Mouse (Mus musculus): ENCODE data around the gene Sgpl1. TPM values are rescaled to one million over a fixed set of nuclear protein-coding genes. Genes with fewer than 3 reads are reported as not detected.

Sgpl1 gene
- not detected in 2 replicates for polyA plus RNA-seq (2012; ENCODE audit: insufficient read depth, insufficient read length, low replicate concordance, missing spikeins)

DNA sequence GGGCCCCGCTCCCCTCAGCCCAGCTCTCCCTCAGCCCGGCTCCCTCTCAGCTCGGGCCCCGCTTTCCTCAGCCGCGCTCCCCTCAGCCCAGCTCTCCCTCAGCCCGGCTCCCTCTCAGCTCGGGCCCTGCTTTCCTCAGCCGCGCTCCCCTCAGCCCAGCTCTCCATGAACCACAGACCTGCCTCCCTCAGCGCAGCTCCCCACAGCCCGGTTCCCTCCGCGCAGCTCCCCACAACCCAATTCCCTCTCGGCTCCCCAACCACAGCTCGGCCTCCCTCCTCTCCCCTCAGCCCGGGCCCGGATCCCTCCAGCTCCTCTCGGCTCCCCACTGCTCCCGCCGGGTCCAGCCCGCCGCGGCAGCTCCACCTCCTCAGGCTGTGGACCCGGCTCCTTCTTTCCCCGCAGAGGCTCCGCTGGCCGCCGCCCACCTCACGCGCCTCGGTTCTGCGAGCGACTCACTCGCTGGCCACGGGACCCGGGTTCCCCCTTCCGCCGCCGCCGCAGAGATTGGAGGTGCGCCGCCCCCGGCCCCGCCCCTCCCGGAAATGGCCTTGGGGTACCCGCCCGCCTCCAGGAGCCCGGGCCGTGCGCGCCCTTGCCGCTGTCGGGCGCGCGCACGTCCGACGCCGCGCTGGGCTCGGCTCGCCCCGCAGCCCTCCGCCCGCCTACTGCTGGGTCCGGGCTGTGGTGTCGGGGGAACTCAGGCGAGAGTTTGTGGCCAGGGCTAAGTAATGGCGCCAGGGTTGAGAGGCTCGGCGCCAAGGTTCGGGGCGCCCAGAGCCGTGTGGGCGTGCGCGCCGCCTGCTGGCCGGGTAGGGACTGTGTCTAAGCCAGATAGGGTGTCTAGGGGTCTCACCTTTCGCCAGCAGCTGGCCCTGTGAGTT lies at the start of gene Sgpl1:
Gene Sgpl1 (minus strand): TSS at position 547 of the 884 bp plus-strand sequence.
- TF ChIP-seq CTCF (IDR thresholded peaks at IDR 0.05; ENCODE audit: insufficient read depth, low read depth, low read length), result peak; percentile 96
- TF ChIP-seq POLR2A (IDR thresholded peaks at IDR 0.05; ENCODE audit: insufficient read depth, low read depth, low read length), result peak; percentile 94
- peak within 1 kb of the TSS; percentile 77 for H3K4me3 ChIP-seq (ENCODE audit: insufficient read depth, low read depth, low read length)
- WGBS, result under 1% methylated on average over 82 of the region's 82 CpGs
- H3K27ac ChIP-seq (ENCODE audit: insufficient read depth, low read depth, low read length), result peak within 1 kb of the TSS; percentile 74
- no peaks in the 10 kb centered on the region for H3K4me1 ChIP-seq (ENCODE audit: control insufficient read depth, insufficient read depth, low read length)

DNA sequence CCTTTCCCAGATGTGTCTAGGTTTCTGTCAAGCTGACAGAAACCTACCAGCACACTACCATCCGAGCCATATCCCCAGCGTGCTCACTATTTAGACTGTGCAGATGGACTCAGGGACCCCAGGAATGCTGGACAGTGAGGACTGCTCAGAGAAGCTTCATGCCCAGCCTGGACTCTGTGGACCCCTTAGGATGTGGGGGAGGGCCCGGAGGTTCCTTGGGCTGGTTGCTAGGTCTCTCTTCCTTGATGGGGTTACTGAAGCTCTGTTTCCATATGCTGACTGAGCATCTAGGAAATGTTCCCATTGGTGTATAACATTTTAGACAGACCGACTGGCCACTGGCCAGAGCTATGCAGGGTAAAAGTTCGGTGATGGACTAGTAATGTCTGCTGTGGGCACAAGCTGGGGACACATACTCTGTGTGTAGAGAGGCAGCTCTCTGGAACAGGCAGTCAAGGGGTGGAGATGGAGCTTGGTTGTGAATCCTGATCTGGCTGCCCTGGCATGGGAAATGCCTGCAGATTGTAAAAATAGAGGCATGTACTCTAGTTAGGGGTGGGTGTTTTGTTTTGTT lies 48.3 kb upstream of the Sgpl1 start:
- Histone ChIP-seq H3K4me3 (ENCODE audit: insufficient read depth, low read depth, low read length) (no peak overlapping the region), H3K27ac (ENCODE audit: insufficient read depth, low read depth, low read length) (no peak overlapping the region), H3K4me1 (ENCODE audit: control insufficient read depth, insufficient read depth, low read length) (no peaks in the 10 kb centered on the region)
- no peak for TF ChIP-seq CTCF (IDR thresholded peaks at IDR 0.05; ENCODE audit: insufficient read depth, low read depth, low read length)
- 90% methylated on average over 5 of the region's 5 CpGs for WGBS

DNA sequence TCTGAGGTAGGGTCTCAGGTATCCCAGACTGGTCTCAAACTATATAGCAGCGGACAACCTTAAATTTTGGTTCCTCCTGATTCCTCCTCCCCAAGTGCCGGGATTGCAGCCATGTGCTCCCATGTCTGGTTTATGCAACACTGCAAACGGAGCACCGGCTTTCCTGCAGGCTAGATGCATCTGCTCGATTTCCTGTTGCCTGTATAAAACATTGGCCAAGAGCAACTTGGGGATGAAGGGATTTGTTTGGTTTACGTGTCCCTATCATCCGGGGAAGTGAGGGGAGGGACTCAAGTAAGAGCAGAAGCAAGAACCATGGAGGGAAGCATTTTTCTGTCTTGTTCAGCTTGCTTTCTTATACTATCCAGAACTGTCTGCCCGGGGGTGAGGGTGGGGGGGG lies 47.7 kb upstream of the Sgpl1 start:
- Histone ChIP-seq H3K4me3 (ENCODE audit: insufficient read depth, low read depth, low read length) (no peak overlapping the region), H3K4me1 (ENCODE audit: control insufficient read depth, insufficient read depth, low read length) (no peaks in the 10 kb centered on the region), H3K27ac (ENCODE audit: insufficient read depth, low read depth, low read length) (no peak overlapping the region)
- 86% methylated on average over 8 of the region's 8 CpGs for WGBS
- TF ChIP-seq CTCF (IDR thresholded peaks at IDR 0.05; ENCODE audit: insufficient read depth, low read depth, low read length) (no peak), POLR2A (IDR thresholded peaks at IDR 0.05; ENCODE audit: insufficient read depth, low read depth, low read length) (no peak)

DNA sequence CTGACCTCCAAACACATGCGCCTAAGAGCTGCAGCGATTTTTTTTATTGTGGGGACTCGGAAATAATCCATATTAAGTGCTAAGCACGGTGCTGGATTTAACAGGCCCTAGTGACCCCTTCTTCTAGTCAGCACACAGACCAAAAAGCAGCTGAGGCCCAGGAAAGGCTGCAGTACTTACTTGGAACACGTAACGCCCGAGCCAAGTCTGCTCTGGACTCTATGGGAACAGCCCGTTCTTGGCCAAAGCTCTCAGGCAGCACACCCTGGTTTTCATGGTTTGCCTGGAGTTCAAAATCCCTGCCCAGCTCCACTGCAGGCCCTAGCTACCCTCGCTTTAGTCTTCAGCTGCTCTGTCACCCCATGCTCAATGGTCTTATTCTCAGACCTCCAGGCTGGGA lies 47.1 kb upstream of the Sgpl1 start:
- Histone ChIP-seq H3K4me1 (ENCODE audit: control insufficient read depth, insufficient read depth, low read length) (no peaks in the 10 kb centered on the region), H3K27ac (ENCODE audit: insufficient read depth, low read depth, low read length) (no peak overlapping the region), H3K4me3 (ENCODE audit: insufficient read depth, low read depth, low read length) (no peak overlapping the region)
- TF ChIP-seq CTCF (IDR thresholded peaks at IDR 0.05; ENCODE audit: insufficient read depth, low read depth, low read length) (no peak), POLR2A (IDR thresholded peaks at IDR 0.05; ENCODE audit: insufficient read depth, low read depth, low read length) (no peak)
- 83% methylated on average over 9 of the region's 9 CpGs for WGBS

DNA sequence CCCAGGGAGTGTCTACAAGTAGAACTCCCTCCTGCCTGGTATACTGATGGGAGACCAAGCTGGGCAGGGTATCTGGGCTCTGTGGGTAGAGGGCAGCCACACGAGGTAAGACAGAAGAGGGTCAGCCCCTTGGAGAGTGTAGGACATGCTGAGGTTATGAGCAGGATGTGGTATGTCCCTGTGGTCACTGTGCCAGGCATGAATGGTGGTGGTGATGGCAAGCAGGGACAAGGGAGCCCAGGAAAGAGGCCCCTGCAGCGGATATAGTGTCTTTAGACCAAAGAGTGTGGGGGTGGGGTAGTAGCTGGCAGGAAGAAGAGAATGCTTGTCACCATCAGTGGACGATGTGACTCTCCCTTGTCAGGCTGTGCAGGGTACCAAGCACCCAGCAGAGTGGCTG lies 40.5 kb upstream of the Sgpl1 start:
- 81% methylated on average over 3 of the region's 3 CpGs for WGBS
- H3K4me1 ChIP-seq (ENCODE audit: control insufficient read depth, insufficient read depth, low read length), result no peaks in the 10 kb centered on the region
- TF ChIP-seq POLR2A (IDR thresholded peaks at IDR 0.05; ENCODE audit: insufficient read depth, low read depth, low read length) (no peak), CTCF (IDR thresholded peaks at IDR 0.05; ENCODE audit: insufficient read depth, low read depth, low read length) (no peak)

DNA sequence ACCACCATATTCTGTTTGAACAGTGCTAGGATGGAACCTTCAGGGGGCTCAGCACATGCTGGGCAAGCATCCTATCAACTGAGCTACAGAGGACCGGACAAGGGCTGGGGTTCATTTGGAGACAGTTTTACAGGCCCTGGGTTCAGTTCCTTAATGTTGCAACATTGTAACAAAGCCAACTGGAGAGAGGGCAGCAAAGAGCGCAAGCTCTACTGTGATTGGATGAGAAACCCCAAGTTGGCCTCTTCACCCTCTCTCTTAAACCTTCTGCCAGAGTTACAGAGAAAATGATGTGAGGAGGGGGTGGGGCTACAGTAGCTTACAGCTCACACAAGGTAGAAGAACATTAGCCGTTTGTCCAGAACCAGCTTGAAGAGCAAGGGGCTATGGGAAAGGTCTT lies 39.5 kb upstream of the Sgpl1 start:
- Histone ChIP-seq H3K4me3 (ENCODE audit: insufficient read depth, low read depth, low read length) (no peak overlapping the region), H3K4me1 (ENCODE audit: control insufficient read depth, insufficient read depth, low read length) (no peaks in the 10 kb centered on the region), H3K27ac (ENCODE audit: insufficient read depth, low read depth, low read length) (no peak overlapping the region)
- TF ChIP-seq CTCF (IDR thresholded peaks at IDR 0.05; ENCODE audit: insufficient read depth, low read depth, low read length) (no peak), POLR2A (IDR thresholded peaks at IDR 0.05; ENCODE audit: insufficient read depth, low read depth, low read length) (no peak)
- WGBS, result 84% methylated on average over 3 of the region's 3 CpGs

More for the DNA sequence above, 40.5 kb upstream of the Sgpl1 start:
- Histone ChIP-seq H3K4me3 (ENCODE audit: insufficient read depth, low read depth, low read length) (no peak overlapping the region), H3K27ac (ENCODE audit: insufficient read depth, low read depth, low read length) (no peak overlapping the region)

DNA sequence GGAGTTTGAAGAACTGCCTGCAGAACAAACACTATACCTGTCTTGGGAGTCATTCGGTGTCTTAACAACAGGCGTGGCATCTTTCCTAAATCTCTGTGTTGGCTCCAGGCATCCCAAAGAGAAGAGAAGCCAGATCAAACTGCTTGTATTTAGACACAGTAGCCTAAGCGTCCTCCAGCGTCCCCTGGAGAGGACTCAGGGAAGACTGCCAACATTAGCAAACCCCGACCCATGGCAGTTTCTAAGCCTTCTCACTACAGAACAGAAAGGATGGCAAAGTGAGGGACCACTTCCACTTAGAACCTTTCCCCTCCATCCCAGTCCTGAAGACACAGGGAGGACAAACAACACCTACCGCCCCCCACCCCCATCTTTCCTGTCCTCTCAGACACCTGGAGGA lies 32.4 kb upstream of the Sgpl1 start:
- no peak for TF ChIP-seq CTCF (IDR thresholded peaks at IDR 0.05; ENCODE audit: insufficient read depth, low read depth, low read length)
- no peak for TF ChIP-seq POLR2A (IDR thresholded peaks at IDR 0.05; ENCODE audit: insufficient read depth, low read depth, low read length)
- H3K4me3 ChIP-seq (ENCODE audit: insufficient read depth, low read depth, low read length), result no peak overlapping the region
- 74% methylated on average over 6 of the region's 6 CpGs for WGBS

DNA sequence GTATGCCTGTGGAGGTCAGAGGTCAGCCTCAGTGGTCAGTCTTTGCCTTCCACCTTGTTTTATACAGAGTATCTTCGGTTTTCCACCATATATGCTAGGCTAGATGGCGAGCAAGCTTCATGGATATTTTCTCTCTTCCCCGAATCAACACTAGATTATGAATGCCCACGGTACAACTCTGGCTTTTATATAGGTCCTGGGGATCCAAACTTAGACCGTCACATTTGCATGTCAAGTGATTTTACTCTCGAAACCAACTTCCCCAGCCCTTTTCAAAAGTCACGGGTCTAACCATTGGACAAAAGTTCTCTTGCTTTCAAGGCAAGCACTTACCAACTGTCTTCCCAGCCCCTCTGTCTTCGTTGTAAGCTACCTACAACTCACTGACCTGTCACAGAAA lies 31.2 kb upstream of the Sgpl1 start:
- no peak for TF ChIP-seq CTCF (IDR thresholded peaks at IDR 0.05; ENCODE audit: insufficient read depth, low read depth, low read length)
- no peak for TF ChIP-seq POLR2A (IDR thresholded peaks at IDR 0.05; ENCODE audit: insufficient read depth, low read depth, low read length)
- Histone ChIP-seq H3K4me3 (ENCODE audit: insufficient read depth, low read depth, low read length) (no peak overlapping the region), H3K4me1 (ENCODE audit: control insufficient read depth, insufficient read depth, low read length) (peaks cover 5% of the 10 kb centered on the region), H3K27ac (ENCODE audit: insufficient read depth, low read depth, low read length) (no peak overlapping the region)
- WGBS, result 91% methylated on average over 8 of the region's 8 CpGs

More for the DNA sequence above, 32.4 kb upstream of the Sgpl1 start:
- Histone ChIP-seq H3K27ac (ENCODE audit: insufficient read depth, low read depth, low read length) (no peak overlapping the region), H3K4me1 (ENCODE audit: control insufficient read depth, insufficient read depth, low read length) (peaks cover 5% of the 10 kb centered on the region)

DNA sequence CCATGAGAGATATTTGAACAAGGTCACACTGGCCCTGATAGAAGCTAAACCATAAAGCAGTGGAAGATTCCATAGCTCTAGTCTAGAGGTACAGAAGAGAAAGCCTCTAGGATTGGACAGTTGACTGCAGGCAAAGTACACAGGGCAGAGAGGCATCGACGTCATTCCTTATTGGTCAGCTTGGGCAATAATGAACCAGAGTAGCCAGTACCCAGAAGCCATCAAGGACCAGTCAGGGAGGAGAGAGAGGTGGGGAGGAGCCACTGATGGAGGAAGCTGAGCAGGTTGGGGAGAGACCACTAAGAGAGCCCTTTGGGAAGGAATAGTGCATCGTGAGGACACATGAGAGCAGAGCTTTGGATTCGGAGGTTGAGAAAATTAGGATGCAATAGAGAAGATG lies 30.2 kb upstream of the Sgpl1 start:
- WGBS, result 90% methylated on average over 4 of the region's 4 CpGs
- Histone ChIP-seq H3K27ac (ENCODE audit: insufficient read depth, low read depth, low read length) (no peak overlapping the region), H3K4me1 (ENCODE audit: control insufficient read depth, insufficient read depth, low read length) (peaks cover 5% of the 10 kb centered on the region), H3K4me3 (ENCODE audit: insufficient read depth, low read depth, low read length) (no peak overlapping the region)
- TF ChIP-seq CTCF (IDR thresholded peaks at IDR 0.05; ENCODE audit: insufficient read depth, low read depth, low read length) (no peak), POLR2A (IDR thresholded peaks at IDR 0.05; ENCODE audit: insufficient read depth, low read depth, low read length) (no peak)
